Mouse (Mus musculus) MEL (cell line): ENCODE measurements at regions not wholly inside any gene's neighbourhood (a gene's known extent, or its start where the extent isn't known, plus 50 kb on each side); places are given as distances from the start of the nearest gene placed in this dataset.

ENCODE experiments used
- BHLHE40 ChIP-seq: IDR thresholded peaks from 2 replicates; pipeline ENCODE4 v1.6.1; 2012; ENCODE audit warnings: low read depth, mild to moderate bottlenecking, inconsistent platforms, low read length, improper control_type of control experiment, borderline replicate concordance
- EP300 ChIP-seq, 2 experiments: IDR thresholded peaks; 2 replicates each; pipeline ENCODE4 v1.6.1; 2011; ENCODE audit warnings: improper control_type of control experiment in 2 of 2, low read length in 2 of 2, low read depth in 1 of 2, mild to moderate bottlenecking in 1 of 2
- GATA1 ChIP-seq: IDR thresholded peaks from 2 replicates; pipeline ENCODE4 v1.6.1; 2011; ENCODE audit warnings: low read depth, low read length, improper control_type of control experiment
- MXI1 ChIP-seq: IDR thresholded peaks from 2 replicates; pipeline ENCODE4 v1.6.1; 2011; ENCODE audit warnings: mild to moderate bottlenecking, low read depth, low read length, improper control_type of control experiment
- MYB ChIP-seq: IDR thresholded peaks from 2 replicates; pipeline ENCODE4 v1.6.1; 2011; ENCODE audit warnings: mild to moderate bottlenecking, low read depth, low read length, improper control_type of control experiment
- POLR2A ChIP-seq, 2 experiments: IDR thresholded peaks; 2 replicates each; pipeline ENCODE4 v1.6.1; 2011 to 2012; ENCODE audit warnings: low read length in 2 of 2, mild to moderate bottlenecking in 2 of 2, control low read depth in 1 of 2, improper control_type of control experiment in 1 of 2, low read depth in 1 of 2, moderate library complexity in 1 of 2; ENCODE audit not compliant: control insufficient read depth in 1 of 2, insufficient read depth in 1 of 2, poor library complexity in 1 of 2
- TAL1 ChIP-seq: IDR thresholded peaks from 2 replicates; pipeline ENCODE4 v1.6.1; 2012; ENCODE audit warnings: mild to moderate bottlenecking, inconsistent platforms, low read length, moderate library complexity, mixed read lengths
- USF1 ChIP-seq: IDR thresholded peaks from 2 replicates; pipeline ENCODE4 v1.6.1; 2014; ENCODE audit warnings: low read depth, mild to moderate bottlenecking, inconsistent platforms, low read length, improper control_type of control experiment, moderate library complexity

DNA sequence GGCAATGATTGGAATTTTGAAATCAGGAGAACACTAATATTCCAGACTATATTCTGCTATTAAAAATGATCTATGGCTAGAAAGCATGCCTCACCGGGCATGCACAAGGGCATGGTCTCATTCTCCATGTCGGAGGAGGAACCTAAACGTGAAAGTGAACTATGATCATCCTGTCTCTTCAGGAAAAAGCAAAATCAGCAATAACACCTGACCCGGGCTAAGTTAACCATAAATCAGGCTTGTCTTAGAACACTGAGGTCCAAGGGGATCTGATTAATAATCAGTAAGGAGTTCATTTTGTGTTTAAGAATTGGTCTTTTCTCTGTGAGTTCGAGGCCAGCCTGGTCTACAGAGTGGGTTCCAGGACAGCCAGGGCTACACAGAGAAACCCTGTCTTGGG, 119.7 kb upstream of the Jarid2 start:
- no peak for TF ChIP-seq MYB
- TF ChIP-seq TAL1: no peak
- TF ChIP-seq USF1: no peak
- TF ChIP-seq EP300 (IDR thresholded peaks at IDR 0.05; ENCODE audit: low read depth in 1 of 2, low read length in 2 of 2): no peak
- no peak for TF ChIP-seq MXI1
- TF ChIP-seq POLR2A (IDR thresholded peaks at IDR 0.05; ENCODE audit: control insufficient read depth in 1 of 2, insufficient read depth in 1 of 2, low read depth in 1 of 2, low read length in 2 of 2, poor library complexity in 1 of 2): no peak
- TF ChIP-seq GATA1: no peak
- no peak for TF ChIP-seq BHLHE40
